ENCODE assay signal across 26 mouse cellular contexts in the genomic region with DNA sequence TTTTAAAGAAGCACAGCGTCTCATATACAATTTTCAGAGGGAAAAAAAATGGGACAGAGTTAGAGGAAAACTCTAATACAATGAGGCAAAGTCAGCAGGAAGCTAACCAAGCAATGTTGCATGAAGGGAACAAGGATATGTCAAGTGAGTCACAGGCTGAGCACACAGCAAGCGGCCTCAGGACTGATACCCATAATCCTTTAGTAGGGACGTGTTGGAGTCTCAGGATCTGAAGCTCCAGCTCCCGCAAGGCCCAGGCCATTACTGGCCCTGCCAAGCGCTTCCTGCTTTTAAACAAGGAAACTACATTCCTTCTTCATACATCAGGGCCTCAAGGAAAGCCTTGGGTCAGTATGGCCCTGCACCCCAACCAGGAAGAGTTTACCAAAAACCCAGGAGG. TPM values are rescaled to one million over a fixed set of nuclear protein-coding genes. Genes with fewer than 3 reads are reported as not detected.
"Had no signal": no experiment of that assay in that cellular context is flagged by ENCODE, and none has a peak within 500 bp of the region (broad histone marks: within the 10 kb centered on the region; RNA-seq: fewer than 3 reads in every experiment).

No protein-coding gene starts in this region.

- H3K27me3 ChIP-seq: midbrain, embryonic 12.5 days; neural tube, embryonic 13.5 days; neural tube, embryonic 15.5 days had no signal

- H3K27ac ChIP-seq: midbrain, embryonic 10.5 days; midbrain, embryonic 12.5 days; neural tube, embryonic 13.5 days; neural tube, embryonic 15.5 days had no signal

- DNase-seq: lung, adult 18-20 months; lung, embryonic 14.5 days; lung, postnatal 10 days; lung, postnatal 4 days; midbrain, embryonic 14.5 days; retina, postnatal 1 day; right cerebral cortex, adult 18-20 months; right cerebral cortex, postnatal 25 days; right cerebral cortex, postnatal 4 days; spleen, adult 18-20 months; thymus, adult 2 months; thymus, postnatal 25 days; thymus, postnatal 4 days had no signal

- H3K36me3 ChIP-seq: midbrain, embryonic 10.5 days had no signal

- H3K4me1 ChIP-seq: midbrain, embryonic 10.5 days; midbrain, embryonic 12.5 days; neural tube, embryonic 13.5 days; neural tube, embryonic 15.5 days had no signal

- H3K9me3 ChIP-seq: midbrain, embryonic 10.5 days; midbrain, embryonic 12.5 days; neural tube, embryonic 13.5 days; neural tube, embryonic 15.5 days had no signal

- ATAC-seq: midbrain, embryonic 16.5 days had no signal

- H3K4me3 ChIP-seq: midbrain, embryonic 10.5 days; midbrain, embryonic 12.5 days; myocyte; neural tube, embryonic 13.5 days; neural tube, embryonic 15.5 days had no signal

- H3K9ac ChIP-seq: lung, embryonic 14.5 days; midbrain, embryonic 12.5 days; neural tube, embryonic 13.5 days; neural tube, embryonic 15.5 days had no signal

- H3K4me2 ChIP-seq: lung, embryonic 14.5 days; midbrain, embryonic 12.5 days; neural tube, embryonic 13.5 days; neural tube, embryonic 15.5 days had no signal

RNA-seq across cellular contexts. Expression of gene Armh2, which starts 38.9 kb away (rescaled TPM):
- polyA plus RNA-seq: liver, embryonic 16.5 days; lung, embryonic 14.5 days; lung, embryonic 16.5 days; midbrain, embryonic 10.5 days; midbrain, embryonic 12.5 days; midbrain, embryonic 14.5 days; midbrain, embryonic 16.5 days; neural tube, embryonic 11.5 days; neural tube, embryonic 13.5 days; neural tube, embryonic 15.5 days; small intestine, adult 2 months; stomach, embryonic 14.5 days; stomach, embryonic 16.5 days; thymus, adult 2 months; urinary bladder, adult 2 months had no signal
